Mouse (Mus musculus) heart, embryonic 15.5 days (tissue): ENCODE data around the gene Tbc1d10b. TPM values are rescaled to one million over a fixed set of nuclear protein-coding genes. Genes with fewer than 3 reads are reported as not detected.

ENCODE experiments used
- ATAC-seq: fragments of 200-750 bp; cut with Nextera tagmentation; replicated peaks from 2 replicates; pipeline ENCODE4 v1.8.0; 2017; ENCODE audit warnings: low read depth, moderate TSS enrichment; ENCODE audit not compliant: insufficient number of reproducible peaks, insufficient read depth, low FRiP score
- H3K27ac ChIP-seq: fragments of 300-500 bp; sonication (generic); 2 replicates; pipeline ENCODE4 v1.5.1; 2015; ENCODE audit warnings: mild to moderate bottlenecking, inconsistent platforms
- H3K27me3 ChIP-seq: fragments of 300-500 bp; sonication (generic); 2 replicates; pipeline ENCODE4 v1.6.1; 2015; ENCODE audit warnings: inconsistent platforms
- H3K36me3 ChIP-seq: fragments of 300-500 bp; sonication (generic); 2 replicates; pipeline ENCODE4 v1.6.1; 2015; ENCODE audit warnings: mild to moderate bottlenecking, inconsistent platforms
- H3K4me1 ChIP-seq: fragments of 300-500 bp; sonication (generic); replicated peaks from 2 replicates; pipeline ENCODE4 v1.6.1; 2015; ENCODE audit warnings: inconsistent platforms
- H3K4me2 ChIP-seq: fragments of 300-500 bp; sonication (generic); 2 replicates; pipeline ENCODE4 v1.6.1; 2015; ENCODE audit warnings: inconsistent platforms, mild to moderate bottlenecking, moderate library complexity
- H3K4me3 ChIP-seq: fragments of 300-500 bp; sonication (generic); 2 replicates; pipeline ENCODE4 v1.5.1; 2015; ENCODE audit warnings: mild to moderate bottlenecking, inconsistent platforms
- H3K9ac ChIP-seq: fragments of 300-500 bp; sonication (generic); 2 replicates; pipeline ENCODE4 v1.6.1; 2015; ENCODE audit warnings: mild to moderate bottlenecking, inconsistent platforms
- H3K9me3 ChIP-seq: fragments of 300-500 bp; sonication (generic); replicated peaks from 2 replicates; pipeline ENCODE4 v1.6.1; 2016; ENCODE audit warnings: inconsistent platforms
- WGBS: fragments of 180-500 bp; shearing (Covaris S2); methylation state at CpG from one replicate; pipeline ENCODE4 v1.1.7; 2015; ENCODE audit warnings: mixed read lengths; 5-methylcytosine and 5-hydroxymethylcytosine counted together
- polyA plus RNA-seq: library from polyadenylated mRNA; unstranded; fragments of >200 nt; fragmentation: Nextera tagmentation; extraction: Ambion mirVana; gene quantifications from 2 replicates; pipeline ENCODE4 v1.2.1, GENCODE M21; 2015

Tbc1d10b gene
- polyA plus RNA-seq, 1 experiment from 2014 or later, result 17.0 TPM

- Histone ChIP-seq H3K4me1 (0 out of 2 replicates have a peak, but pooled peaks cover 2% of the 10 kb centered on the region), H3K27me3 (no peaks in the 10 kb centered on the region), H3K36me3 (no peaks in the 10 kb centered on the region), H3K9me3 (no peaks in the 10 kb centered on the region), H3K4me2 (no peak overlapping the region), H3K4me3 (no peak overlapping the region), H3K27ac (no peak overlapping the region), H3K9ac (no peak overlapping the region)
- WGBS, result 82% methylated on average over 6 of the region's 6 CpGs
- ATAC-seq, result no peak
Measured at GRCm38 (mm10) chr7:127223515-127224478, 15.5 kb upstream of the Tbc1d10b start.

DNA sequence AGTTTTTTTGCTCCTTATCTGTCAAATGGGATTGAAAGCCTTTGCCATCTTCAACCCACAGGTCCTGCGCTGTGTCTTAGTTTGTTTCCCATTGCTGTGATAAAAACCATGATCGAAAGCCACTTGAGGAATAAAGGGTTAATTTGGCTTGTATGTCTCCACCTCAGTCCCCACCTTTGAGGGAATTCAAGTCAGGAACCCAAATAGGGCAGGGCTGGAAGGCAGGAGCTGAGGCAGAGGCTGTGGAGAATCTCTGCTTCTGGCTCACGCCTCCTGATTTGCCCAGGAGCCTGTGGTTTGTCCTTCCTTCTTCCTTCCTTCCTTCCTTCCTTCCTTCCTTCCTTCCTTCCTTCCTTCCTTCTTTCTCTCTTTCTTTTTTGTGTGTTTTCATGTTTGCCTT is 14.8 kb upstream of the Tbc1d10b start:
- Histone ChIP-seq H3K4me3 (no peak overlapping the region), H3K27me3 (no peaks in the 10 kb centered on the region), H3K36me3 (no peaks in the 10 kb centered on the region), H3K4me1 (peaks cover 5% of the 10 kb centered on the region), H3K9me3 (no peaks in the 10 kb centered on the region), H3K27ac (no peak overlapping the region), H3K9ac (no peak overlapping the region), H3K4me2 (no peak overlapping the region)
- no peak for ATAC-seq
- 94% methylated on average over 3 of the region's 3 CpGs for WGBS

DNA sequence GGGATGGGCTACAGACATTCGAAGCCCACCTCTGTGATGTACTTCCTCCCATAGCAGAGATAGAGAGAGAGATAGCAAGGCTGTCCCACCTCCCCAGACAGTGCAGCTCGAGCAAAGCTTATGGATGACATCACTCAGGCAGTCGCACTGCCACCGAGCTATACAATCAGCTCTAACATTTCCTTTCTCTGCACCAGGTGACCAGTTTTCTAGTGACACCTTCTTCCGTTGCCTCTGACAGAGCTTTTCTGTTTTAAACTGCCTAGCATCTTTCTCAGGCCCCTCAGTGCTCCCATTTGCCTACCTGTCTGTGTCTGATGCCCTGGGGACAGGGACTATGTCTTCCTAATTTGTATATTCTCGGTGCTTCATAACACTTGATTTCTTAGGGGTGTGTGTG is 12.2 kb upstream of the Tbc1d10b start:
- no peak for ATAC-seq
- Histone ChIP-seq H3K36me3 (no peaks in the 10 kb centered on the region), H3K9me3 (no peaks in the 10 kb centered on the region), H3K4me3 (no peak overlapping the region), H3K27me3 (no peaks in the 10 kb centered on the region), H3K4me2 (no peak overlapping the region), H3K4me1 (peaks cover 23% of the 10 kb centered on the region), H3K27ac (no peak overlapping the region), H3K9ac (no peak overlapping the region)
- 72% methylated on average over 6 of the region's 6 CpGs for WGBS

GRCm38 (mm10) chr7:127218670-127219069 is 10.4 kb upstream of the Tbc1d10b start:
- Histone ChIP-seq H3K27ac (peak overlapping the region; percentile 27), H3K9me3 (no peaks in the 10 kb centered on the region), H3K4me1 (peaks cover 37% of the 10 kb centered on the region), H3K9ac (no peak overlapping the region), H3K27me3 (no peaks in the 10 kb centered on the region), H3K36me3 (no peaks in the 10 kb centered on the region), H3K4me3 (no peak overlapping the region), H3K4me2 (no peak overlapping the region)
- 85% methylated on average over 4 of the region's 4 CpGs for WGBS
- ATAC-seq, result no peak

- Histone ChIP-seq H3K27ac (peak overlapping the region; percentile 78), H3K27me3 (no peaks in the 10 kb centered on the region), H3K4me1 (peaks cover 41% of the 10 kb centered on the region), H3K4me3 (peak overlapping the region; percentile 13; the same call in 1 of the 2 replicates), H3K9me3 (no peaks in the 10 kb centered on the region), H3K36me3 (no peaks in the 10 kb centered on the region), H3K9ac (no peak overlapping the region), H3K4me2 (peak overlapping the region; percentile 41)
- no peak for ATAC-seq
- whole genome bisulfite sequencing, result 53% methylated on average over 10 of the region's 10 CpGs
Measured at GRCm38 (mm10) chr7:127217901-127218642, 9.8 kb upstream of the Tbc1d10b start.

- H3K27me3 ChIP-seq, result no peaks in the 10 kb centered on the region
- 0 out of 2 replicates have a peak overlapping the region, but pooled peaks have one; percentile 1 for H3K9ac ChIP-seq
- peak overlapping the region; percentile 78 for H3K27ac ChIP-seq
- peak overlapping the region; percentile 13; the same call in 1 of the 2 replicates for H3K4me3 ChIP-seq
- no peaks in the 10 kb centered on the region for H3K36me3 ChIP-seq
- H3K9me3 ChIP-seq, result no peaks in the 10 kb centered on the region
- 52% methylated on average over 6 of the region's 6 CpGs for whole genome bisulfite sequencing
- ATAC-seq, result no peak
- H3K4me1 ChIP-seq, result peaks cover 41% of the 10 kb centered on the region
- peak overlapping the region; percentile 41 for H3K4me2 ChIP-seq
Measured at GRCm38 (mm10) chr7:127217475-127217874, 9.2 kb upstream of the Tbc1d10b start.

GRCm38 (mm10) chr7:127216307-127216706 is 8.0 kb upstream of the Tbc1d10b start:
- no peak for ATAC-seq
- Histone ChIP-seq H3K36me3 (no peaks in the 10 kb centered on the region), H3K4me3 (no peak overlapping the region), H3K4me1 (peaks cover 45% of the 10 kb centered on the region), H3K9ac (no peak overlapping the region), H3K9me3 (no peaks in the 10 kb centered on the region), H3K4me2 (no peak overlapping the region), H3K27me3 (no peaks in the 10 kb centered on the region), H3K27ac (no peak overlapping the region)
- WGBS, result 82% methylated on average over 5 of the region's 5 CpGs

GRCm38 (mm10) chr7:127214981-127215871 is 7.0 kb upstream of the Tbc1d10b start:
- H3K4me2 ChIP-seq, result peak overlapping the region; percentile 68
- no peaks in the 10 kb centered on the region for H3K36me3 ChIP-seq
- no peak for ATAC-seq
- peak overlapping the region; percentile 45; the same call in 1 of the 2 replicates for H3K27ac ChIP-seq
- no peaks in the 10 kb centered on the region for H3K27me3 ChIP-seq
- peak overlapping the region; percentile 50 for H3K9ac ChIP-seq
- 23% methylated on average over 33 of the region's 33 CpGs for WGBS
- H3K4me3 ChIP-seq, result peak overlapping the region; percentile 44
- peaks cover 47% of the 10 kb centered on the region for H3K4me1 ChIP-seq
- H3K9me3 ChIP-seq, result no peaks in the 10 kb centered on the region

DNA sequence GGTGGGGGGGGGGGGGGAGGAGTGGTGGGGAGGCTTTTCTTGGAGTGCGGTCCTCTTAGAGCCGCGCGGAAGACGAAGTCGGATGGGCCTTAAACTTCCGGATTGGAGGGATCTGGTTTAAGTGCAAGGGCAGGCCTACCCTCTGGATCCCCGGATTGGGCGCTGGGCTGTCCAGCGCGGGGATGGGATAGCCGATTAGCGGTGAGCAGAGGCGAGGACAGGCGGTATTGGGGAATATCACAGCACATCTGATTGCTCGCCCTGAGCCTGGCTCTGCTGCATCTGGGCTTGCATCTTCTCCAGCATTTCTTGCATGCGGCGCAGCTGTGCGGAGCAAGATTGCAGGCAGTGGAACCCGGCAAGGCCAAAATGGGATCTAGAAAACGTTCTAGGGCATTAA is 6.3 kb upstream of the Tbc1d10b start:
- Histone ChIP-seq H3K27ac (peak overlapping the region; percentile 45), H3K4me2 (peak overlapping the region; percentile 68), H3K4me3 (peak overlapping the region; percentile 44), H3K36me3 (no peaks in the 10 kb centered on the region), H3K27me3 (no peaks in the 10 kb centered on the region), H3K4me1 (peaks cover 50% of the 10 kb centered on the region), H3K9me3 (no peaks in the 10 kb centered on the region), H3K9ac (peak overlapping the region; percentile 50; the same call in 1 of the 2 replicates)
- WGBS, result 36% methylated on average over 21 of the region's 21 CpGs
- ATAC-seq, result no peak

DNA sequence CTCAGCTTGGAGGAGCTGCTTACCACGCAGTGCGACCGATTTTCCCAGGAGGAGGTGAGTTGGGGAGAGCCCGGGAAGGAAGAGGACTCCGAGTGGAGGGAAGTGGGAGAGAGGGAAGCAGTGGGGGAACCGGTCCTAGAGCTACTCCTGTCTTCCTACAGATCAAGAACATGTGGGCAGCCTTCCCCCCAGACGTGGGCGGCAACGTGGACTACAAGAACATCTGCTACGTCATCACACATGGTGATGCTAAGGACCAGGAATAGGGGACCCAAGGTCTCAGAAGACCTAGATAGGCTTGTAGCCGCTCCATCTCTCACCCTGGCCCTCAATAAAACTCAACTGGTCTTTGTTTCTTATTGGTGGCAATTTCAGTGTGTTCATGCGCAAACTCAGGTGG is 5.7 kb upstream of the Tbc1d10b start:
- no peak overlapping the region for H3K27ac ChIP-seq
- H3K4me1 ChIP-seq, result peaks cover 54% of the 10 kb centered on the region
- 56% methylated on average over 12 of the region's 12 CpGs for WGBS
- H3K9ac ChIP-seq, result no peak overlapping the region
- ATAC-seq, result no peak
- no peaks in the 10 kb centered on the region for H3K27me3 ChIP-seq
- no peaks in the 10 kb centered on the region for H3K9me3 ChIP-seq
- H3K36me3 ChIP-seq, result no peaks in the 10 kb centered on the region
- H3K4me2 ChIP-seq, result peak overlapping the region; percentile 68
- H3K4me3 ChIP-seq, result no peak overlapping the region
